Mouse (Mus musculus): ENCODE measurements around the gene Rgp1. TPM values are rescaled to one million over a fixed set of nuclear protein-coding genes. Genes with fewer than 3 reads are reported as not detected.

Rgp1 gene
- polyA plus RNA-seq, 1 experiment = 56.0 TPM

DNA sequence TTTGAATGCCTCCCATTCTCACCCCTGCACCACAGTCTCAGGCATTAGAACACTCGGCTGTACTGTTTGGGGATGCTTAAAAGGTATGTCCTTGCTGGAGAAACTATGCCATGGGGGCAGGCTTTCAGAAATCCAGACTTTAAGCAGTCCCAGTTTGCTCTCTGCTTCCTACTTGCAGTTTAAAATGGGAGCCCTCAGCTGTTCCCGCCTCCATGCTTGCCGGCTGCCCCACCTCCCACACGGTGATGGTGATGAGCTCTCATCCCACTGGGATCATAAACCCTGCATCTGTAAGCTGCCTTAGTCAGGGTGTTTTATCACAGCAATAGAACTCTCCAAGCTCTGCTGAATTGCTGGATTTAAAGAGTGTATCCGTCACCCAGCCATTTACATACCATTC is 26.1 kb upstream of the Rgp1 start:
- DNase-seq (ENCODE audit: low read depth) = no peak
- TF ChIP-seq CTCF (IDR thresholded peaks at IDR 0.05; ENCODE audit: borderline replicate concordance, extremely low read depth, insufficient read depth, insufficient read length) = no peak
- no peak for TF ChIP-seq POLR2A (IDR thresholded peaks at IDR 0.05; ENCODE audit: borderline replicate concordance, extremely low read depth, insufficient read depth, insufficient read length, poor library complexity, severe bottlenecking)

DNA sequence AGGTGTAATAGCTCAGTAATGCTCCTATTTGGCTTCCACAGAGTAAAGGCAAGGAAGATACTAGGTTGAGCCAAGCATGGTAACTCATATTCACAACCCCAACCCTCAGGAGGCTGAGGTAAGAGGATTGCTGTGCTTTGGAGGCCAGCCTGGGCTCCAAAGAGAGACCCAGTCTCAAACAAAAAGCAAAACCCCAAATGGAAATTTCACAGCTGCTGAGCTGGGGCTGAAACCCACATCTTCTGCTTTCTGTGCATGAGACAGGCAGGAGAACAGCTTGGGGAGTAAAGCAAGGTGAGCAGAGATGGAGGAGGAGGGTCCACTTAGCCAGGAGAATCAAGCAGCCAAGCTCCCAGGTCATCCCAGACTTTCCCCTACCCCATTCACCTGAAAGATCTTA is 24.6 kb upstream of the Rgp1 start:
- no peak for DNase-seq (ENCODE audit: low read depth)
- no peak for TF ChIP-seq CTCF (IDR thresholded peaks at IDR 0.05; ENCODE audit: borderline replicate concordance, extremely low read depth, insufficient read depth, insufficient read length)
- TF ChIP-seq POLR2A (IDR thresholded peaks at IDR 0.05; ENCODE audit: borderline replicate concordance, extremely low read depth, insufficient read depth, insufficient read length, poor library complexity, severe bottlenecking) = no peak

DNA sequence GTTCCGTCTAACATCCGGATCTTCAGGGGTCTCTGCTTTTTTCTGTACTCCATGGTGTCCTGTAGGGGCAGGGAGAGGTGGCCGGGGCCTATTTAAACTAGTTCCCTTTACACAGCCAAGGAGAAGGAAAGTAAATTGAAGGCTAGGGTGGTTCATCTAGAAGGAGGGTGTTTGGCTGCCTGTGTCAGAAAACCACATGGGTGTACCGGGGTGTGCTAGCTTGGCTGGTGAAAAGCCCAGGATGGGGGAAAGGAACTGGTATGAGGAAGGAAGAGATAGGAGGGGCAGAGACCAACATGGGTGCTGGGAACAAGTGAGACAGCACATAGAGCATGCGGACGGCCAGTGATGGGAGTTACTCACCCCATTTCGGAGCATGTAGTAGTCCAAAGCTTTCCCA is 22.6 kb upstream of the Rgp1 start:
- TF ChIP-seq CTCF (IDR thresholded peaks at IDR 0.05; ENCODE audit: borderline replicate concordance, extremely low read depth, insufficient read depth, insufficient read length) (no peak), POLR2A (IDR thresholded peaks at IDR 0.05; ENCODE audit: borderline replicate concordance, extremely low read depth, insufficient read depth, insufficient read length, poor library complexity, severe bottlenecking) (no peak)
- DNase-seq (ENCODE audit: low read depth) = no peak

DNA sequence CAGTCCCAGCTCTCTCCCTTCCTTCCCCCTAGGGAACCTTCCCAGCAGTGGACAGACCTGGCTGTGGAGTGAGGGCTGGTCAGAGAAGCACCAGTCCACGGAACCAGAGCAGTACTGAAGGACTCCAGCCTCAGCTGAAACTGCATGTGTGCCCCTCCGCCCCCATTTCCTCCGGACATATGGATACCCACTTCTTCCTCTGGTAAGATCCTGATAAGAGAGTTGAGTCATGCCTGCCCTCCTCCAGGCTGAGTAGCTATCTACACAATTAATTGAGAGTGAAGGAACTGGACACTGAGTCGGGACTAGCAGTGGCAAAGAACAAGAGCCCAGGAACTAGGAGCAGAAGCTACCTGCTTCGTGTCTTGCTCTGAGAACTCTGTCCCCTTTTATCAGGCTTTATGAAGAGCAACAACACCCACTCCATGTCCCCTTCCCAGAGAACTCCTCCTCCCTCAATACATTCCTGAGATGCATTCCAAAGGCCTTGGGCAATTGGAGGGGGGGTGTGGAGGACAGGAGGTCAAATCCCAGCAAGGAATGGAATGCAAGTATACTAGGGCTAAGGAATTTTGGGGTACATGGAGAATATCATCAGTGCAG is 20.4 kb upstream of the Rgp1 start:
- DNase-seq (ENCODE audit: low read depth) = no peak
- TF ChIP-seq CTCF (IDR thresholded peaks at IDR 0.05; ENCODE audit: borderline replicate concordance, extremely low read depth, insufficient read depth, insufficient read length) (no peak), POLR2A (IDR thresholded peaks at IDR 0.05; ENCODE audit: borderline replicate concordance, extremely low read depth, insufficient read depth, insufficient read length, poor library complexity, severe bottlenecking) (no peak)

DNA sequence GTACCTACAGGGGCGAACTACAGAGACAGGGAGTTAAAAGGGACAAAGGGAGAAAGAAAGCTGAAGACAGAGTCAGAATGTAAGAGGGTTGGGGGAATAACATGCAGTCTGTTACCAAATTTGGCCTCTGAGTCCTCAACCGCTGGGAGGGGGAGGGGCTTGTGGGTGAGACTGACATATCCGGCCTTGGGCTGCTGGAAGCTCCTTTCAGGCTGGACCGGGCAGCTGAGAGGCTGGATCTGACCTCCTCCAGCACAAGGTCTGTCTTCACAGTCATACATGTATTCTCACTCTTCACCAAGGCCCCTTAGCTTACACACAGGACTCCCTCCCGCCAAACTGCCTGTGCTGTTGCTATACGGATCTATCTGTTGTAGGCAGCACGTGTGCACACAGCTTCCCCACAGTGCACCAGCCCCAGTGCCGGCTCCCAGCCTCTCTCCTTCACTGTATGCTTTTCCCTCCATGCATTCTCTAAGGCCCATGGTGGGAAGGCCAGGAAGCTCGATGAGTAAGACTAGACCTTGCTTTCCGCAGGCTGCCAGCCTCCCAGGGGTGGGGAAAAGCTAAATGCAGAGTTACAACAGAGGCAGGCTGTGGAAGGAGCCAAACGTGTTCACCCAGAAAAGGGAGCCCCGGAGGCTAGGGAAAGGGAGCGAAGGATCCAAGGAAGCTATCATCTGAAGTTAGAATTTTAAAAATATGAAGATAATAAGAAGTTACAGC is 19.7 kb upstream of the Rgp1 start:
- TF ChIP-seq CTCF (IDR thresholded peaks at IDR 0.05; ENCODE audit: borderline replicate concordance, extremely low read depth, insufficient read depth, insufficient read length) (no peak), POLR2A (IDR thresholded peaks at IDR 0.05; ENCODE audit: borderline replicate concordance, extremely low read depth, insufficient read depth, insufficient read length, poor library complexity, severe bottlenecking) (no peak)
- DNase-seq (ENCODE audit: low read depth) = peak; percentile 15

DNA sequence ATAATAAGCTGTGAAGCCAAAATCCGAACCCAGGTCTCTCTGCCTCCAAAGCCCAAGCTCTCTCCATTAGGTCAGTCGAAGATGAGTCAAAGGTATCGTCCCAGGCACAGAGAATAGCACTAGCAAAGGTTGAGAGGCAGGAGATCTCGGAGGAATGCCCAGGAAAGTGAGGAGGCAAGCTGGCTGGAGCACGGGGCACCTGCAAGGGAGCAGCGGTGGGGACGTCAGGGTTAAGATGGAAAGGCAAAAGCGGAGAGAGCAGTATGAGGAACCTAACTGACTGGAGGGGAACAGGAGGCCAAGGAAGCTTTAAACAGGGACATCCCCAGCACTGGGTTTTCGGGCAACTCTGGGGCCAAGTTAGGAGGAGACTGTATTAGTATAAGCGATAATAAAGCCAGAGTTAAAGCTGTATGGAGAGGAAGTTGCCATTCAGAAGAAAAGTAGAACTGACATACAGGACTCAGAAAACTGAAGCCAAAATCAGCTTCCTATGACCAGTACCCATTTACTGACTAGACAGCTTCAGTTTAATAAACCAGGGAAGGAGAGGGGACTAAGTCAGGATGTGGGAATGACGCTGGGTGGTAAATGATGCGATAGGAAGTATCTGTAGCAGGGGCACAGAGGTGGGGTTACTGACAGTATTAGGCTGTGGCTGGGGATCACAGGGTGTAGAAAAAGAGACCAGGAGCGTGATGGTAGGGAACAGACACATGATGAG is 18.8 kb upstream of the Rgp1 start:
- DNase-seq (ENCODE audit: low read depth) = no peak
- no peak for TF ChIP-seq CTCF (IDR thresholded peaks at IDR 0.05; ENCODE audit: borderline replicate concordance, extremely low read depth, insufficient read depth, insufficient read length)
- TF ChIP-seq POLR2A (IDR thresholded peaks at IDR 0.05; ENCODE audit: borderline replicate concordance, extremely low read depth, insufficient read depth, insufficient read length, poor library complexity, severe bottlenecking) = no peak

DNA sequence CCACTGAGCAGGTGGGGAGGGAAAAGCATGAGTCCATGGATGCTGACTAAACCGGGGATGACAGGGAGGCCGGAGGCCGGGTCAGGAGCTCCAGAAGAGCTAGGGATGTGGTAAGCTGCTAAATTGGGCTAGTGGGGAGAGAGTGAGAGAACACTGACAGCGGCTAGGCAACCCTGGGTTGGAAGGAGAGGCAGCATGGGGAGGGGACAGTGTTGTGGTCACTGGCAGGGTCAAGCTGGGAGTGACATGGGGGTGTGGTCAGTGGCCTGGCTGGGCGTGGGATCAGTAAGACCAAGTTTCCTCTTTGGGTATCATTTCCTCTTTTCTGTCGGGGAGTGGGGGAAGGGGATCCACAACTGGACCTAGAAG is 18.3 kb upstream of the Rgp1 start:
- DNase-seq (ENCODE audit: low read depth) = no peak

DNA sequence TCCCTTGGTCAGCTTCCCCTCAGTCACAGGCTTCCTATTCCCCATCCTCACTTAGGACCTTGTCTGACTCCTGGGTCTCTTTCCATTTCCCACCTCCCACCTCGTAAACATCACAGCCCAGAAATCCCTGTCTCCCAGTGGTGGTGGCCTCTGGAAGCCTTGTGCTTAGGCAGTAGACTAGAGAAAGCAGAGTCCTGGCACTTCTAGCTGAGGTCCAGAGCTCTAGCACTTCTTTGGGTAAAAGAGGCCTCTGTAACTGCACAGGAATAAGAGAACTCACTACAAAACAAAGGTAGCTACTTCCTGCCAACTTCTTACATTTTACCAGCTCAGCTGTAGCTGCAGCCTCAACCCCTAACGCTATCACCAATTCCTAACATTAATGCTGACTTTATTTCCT is 17.5 kb upstream of the Rgp1 start:
- DNase-seq (ENCODE audit: low read depth) = no peak
- TF ChIP-seq POLR2A (IDR thresholded peaks at IDR 0.05; ENCODE audit: borderline replicate concordance, extremely low read depth, insufficient read depth, insufficient read length, poor library complexity, severe bottlenecking) = no peak
- no peak for TF ChIP-seq CTCF (IDR thresholded peaks at IDR 0.05; ENCODE audit: borderline replicate concordance, extremely low read depth, insufficient read depth, insufficient read length)

More for the DNA sequence above, 18.3 kb upstream of the Rgp1 start:
- TF ChIP-seq POLR2A (IDR thresholded peaks at IDR 0.05; ENCODE audit: borderline replicate concordance, extremely low read depth, insufficient read depth, insufficient read length, poor library complexity, severe bottlenecking) = no peak

DNA sequence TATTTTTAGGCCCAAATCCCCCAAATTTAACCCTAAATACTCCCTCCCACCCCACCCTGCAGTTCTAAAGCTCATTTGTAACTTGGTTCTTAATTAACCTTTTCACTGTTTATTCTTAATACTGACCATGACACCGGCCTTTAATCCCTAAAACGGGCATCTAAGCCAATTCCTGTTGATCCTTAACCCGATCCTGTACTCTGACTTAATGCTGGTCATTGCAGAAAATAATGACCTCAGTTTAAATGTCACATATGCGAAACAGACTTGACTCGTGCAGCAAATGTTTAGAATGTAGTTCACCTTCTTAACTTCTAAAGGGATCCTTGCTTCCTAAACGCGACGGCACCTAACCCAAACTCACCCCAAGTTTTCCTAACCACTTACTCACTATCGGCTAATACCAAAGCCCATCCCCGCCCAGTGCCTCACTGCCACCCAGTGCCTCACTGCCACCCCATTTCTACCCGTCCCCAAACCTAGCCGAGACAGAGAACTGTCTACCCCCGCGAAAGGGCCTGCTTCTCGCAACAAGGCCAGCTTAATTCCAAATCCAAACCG is 17.0 kb upstream of the Rgp1 start:
- TF ChIP-seq POLR2A (IDR thresholded peaks at IDR 0.05; ENCODE audit: borderline replicate concordance, extremely low read depth, insufficient read depth, insufficient read length, poor library complexity, severe bottlenecking) (no peak), CTCF (IDR thresholded peaks at IDR 0.05; ENCODE audit: borderline replicate concordance, extremely low read depth, insufficient read depth, insufficient read length) (no peak)
- DNase-seq (ENCODE audit: low read depth) = no peak

DNA sequence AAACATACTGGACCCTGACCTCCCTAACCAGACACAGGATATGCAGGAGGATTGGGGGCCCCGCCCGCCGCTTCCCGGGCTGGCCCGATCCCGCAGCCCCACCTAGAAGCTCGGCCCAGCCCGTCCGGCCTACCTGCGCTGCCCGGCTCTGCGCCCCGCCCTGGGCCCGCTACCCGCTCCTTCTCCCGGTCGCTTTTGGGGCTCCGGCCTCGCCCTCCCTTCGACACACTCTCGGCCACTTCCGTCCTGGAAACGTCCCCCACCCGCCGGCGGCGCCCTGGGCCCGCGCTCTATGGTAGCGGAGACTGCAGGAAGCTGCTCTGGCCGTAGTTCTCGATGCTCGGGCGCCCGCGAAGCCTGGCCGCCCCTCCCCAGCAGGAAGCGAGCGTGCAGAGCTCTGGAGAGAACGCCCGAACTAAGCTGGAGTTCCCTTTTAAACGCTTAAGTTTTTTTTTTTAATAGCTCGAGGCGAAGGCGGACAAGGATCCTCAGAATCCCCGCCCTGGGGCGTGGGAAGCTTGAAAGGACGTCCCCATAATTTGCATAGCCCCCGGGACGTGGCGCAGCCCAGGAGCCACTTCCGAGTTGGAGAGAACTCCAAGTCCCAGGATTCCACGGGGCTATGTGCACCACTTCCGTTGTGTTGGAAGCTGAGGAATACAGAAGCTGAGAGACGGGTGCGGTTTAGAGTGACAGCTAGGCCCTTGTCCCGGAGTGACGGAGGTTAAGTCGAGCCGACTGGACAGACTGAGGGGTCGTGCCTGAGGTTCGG is 16.3 kb upstream of the Rgp1 start, which contains the start of the genes Creb3 and Tln1:
TSS of gene Creb3 (plus strand) at position 336 of the 772 bp plus-strand sequence.
TSS of gene Tln1 (minus strand) at position 695 of the 772 bp plus-strand sequence.
- peak; percentile 98 for DNase-seq (ENCODE audit: low read depth)
- TF ChIP-seq POLR2A (IDR thresholded peaks at IDR 0.05; ENCODE audit: borderline replicate concordance, extremely low read depth, insufficient read depth, insufficient read length, poor library complexity, severe bottlenecking) (peak; percentile 45; the same call in 1 of the 2 replicates), CTCF (IDR thresholded peaks at IDR 0.05; ENCODE audit: borderline replicate concordance, extremely low read depth, insufficient read depth, insufficient read length) (no peak)

All from brain, embryonic 14.5 days (tissue).